Mouse (Mus musculus) urinary bladder, postnatal 4 days (tissue): Measurements from ENCODE around the gene Ggt7.
A peak's percentile ranks its signal among the peaks of the same experiment; 100 is the strongest.
"Not testable (repeated sequence)": the region's sequence is repeated elsewhere in the genome, so short reads cannot be mapped to it uniquely, and the experiment has no call there.

Experiments
- DNase-seq, 2 experiments: peaks; one replicate each; pipeline ENCODE4 v3.0.0; 2021 to 2022; ENCODE audit warnings: low spot score in 2 of 2

The Ggt7 gene

DNA sequence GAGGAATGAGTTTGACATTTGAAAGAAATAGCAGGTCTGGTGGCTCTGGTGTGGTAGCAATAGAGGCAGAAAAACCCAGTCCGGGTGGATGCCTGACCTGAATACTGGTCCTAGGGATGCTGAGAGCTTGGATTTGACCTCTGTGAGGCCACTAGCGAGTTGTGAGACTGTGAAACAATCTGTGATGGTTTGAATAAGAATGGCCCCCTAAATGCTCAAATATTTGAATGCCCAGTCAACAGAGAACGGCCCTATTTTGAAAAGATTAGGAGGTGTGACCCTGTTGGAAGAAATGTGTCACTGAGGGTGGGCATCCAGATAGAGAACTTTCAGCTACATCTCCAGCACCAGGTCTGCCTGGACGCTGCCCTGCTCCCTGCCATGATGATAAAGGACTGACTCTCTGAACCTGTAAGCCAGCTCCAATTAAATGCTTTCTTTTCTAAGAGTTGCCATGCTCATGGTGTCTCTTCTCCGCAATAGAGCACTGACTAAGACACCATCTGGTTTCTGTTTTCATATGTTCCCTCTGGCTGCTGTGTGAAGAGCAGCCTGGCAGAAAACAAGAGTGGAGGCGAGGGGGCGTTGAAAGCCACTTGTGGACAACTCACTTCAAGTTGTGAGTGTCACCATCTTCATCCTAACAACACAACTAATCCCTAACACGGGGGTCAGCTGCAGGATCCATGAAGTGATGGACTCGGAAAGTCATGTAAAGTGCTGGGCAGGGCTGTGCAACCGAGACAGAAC lies 10.1 kb downstream of the Ggt7 start:
- no peak for DNase-seq

DNA sequence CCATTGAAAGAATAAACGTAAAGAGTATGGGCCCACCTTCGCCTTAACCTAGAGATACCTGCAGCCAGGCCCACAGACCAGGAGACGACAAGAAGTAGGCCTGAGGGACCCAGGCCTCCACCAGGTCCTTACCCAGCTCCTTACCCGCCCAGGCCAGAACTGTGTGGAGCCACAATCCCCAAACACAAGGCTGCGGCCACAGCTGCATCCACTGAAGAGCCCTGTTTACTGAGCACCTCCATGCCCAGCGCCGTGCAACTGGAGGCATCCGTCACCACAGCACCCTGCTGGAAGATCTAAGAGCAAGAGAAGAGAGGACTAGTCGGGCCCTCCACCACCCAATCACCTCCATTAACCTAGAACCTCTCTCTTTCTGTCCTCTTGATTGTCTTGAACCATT lies 12.2 kb downstream of the Ggt7 start:
- no peak for DNase-seq

GRCm38 (mm10) chr2:155504440-155505355 lies 13.3 kb downstream of the Ggt7 start:
- no peak for DNase-seq

DNA sequence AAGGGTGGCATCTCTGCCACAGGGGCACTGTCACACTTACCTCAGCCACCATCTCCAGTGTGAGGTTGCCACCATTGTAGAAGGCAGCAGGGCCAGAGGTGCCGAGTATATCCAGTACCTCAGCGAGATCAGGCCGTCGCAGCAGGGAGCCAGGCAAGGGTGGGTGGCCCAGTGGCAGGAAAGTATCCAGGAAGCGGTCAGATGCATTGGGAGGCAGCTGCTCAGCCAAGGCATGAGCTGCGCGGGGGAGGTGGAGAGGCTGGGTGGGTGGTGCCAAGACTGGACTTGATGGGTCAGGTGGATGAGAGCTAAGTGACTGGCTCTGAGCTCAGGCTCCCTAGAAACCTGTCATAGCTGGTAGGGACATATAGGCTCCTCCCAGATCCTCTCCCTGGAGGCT lies 15.4 kb downstream of the Ggt7 start:
- DNase-seq = no peak

GRCm38 (mm10) chr2:155490998-155491397 lies 27.0 kb downstream of the Ggt7 start:
- DNase-seq = no peak

DNA sequence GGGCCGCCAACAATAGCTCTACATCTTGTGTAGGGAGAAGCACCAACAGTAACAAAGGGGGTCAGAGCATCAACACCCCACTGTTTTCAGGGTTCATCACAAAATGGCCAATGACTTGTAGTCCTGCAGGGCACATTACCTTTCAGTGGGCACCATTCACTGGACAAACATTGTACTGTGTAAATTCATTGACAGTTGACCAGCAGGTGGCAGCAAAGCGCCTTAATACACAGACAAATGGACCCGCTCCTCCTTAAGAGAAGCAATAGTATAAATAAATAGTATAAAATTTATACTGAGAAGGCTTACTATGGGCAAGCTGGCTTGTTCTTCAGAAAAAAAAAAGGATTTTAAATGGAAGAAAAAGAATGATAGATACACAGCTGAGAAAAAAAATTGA lies 36.0 kb downstream of the Ggt7 start:
- peak in 1 of 2 experiments; percentile 71 for DNase-seq

DNA sequence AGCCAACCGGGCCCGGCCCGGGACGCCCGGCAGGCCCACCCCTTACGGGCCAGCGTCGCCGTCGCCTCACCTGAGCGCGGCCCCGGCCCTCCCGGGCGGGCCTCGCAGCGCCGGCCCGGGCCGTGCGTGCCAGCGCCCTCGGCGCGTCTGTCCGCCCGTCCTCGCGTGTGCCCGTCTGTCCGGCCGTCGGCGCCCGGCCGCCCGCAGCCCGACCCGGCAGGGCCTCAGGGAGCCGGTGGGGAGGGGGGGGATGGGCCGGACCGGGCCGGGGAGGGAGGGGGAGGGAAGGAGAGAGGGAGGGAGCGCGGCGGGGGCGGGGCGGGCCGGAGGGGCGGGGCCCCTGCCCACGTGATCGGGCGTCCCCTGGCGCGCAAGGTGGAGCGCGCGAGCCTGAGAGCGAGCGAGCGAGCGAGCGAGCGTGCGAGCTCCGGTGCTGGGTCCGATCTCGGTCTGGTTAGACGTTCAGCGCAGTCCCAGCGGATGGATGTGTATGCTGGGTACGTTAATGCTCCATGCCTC lies 44.4 kb downstream of the Ggt7 start, which contains the start of gene Ncoa6:
Gene Ncoa6, minus strand, starts transcription at position 325 of the 519 bp plus-strand sequence.
- DNase-seq = peak; percentile 58 to 72

- DNase-seq = peak in 1 of 2 experiments; percentile 32
These were observed 45.1 kb downstream of the Ggt7 start for GRCm38 (mm10) chr2:155472671-155473569.

- no peak for DNase-seq
These were observed 51.2 kb downstream of the Ggt7 start for GRCm38 (mm10) chr2:155466861-155467260.

DNA sequence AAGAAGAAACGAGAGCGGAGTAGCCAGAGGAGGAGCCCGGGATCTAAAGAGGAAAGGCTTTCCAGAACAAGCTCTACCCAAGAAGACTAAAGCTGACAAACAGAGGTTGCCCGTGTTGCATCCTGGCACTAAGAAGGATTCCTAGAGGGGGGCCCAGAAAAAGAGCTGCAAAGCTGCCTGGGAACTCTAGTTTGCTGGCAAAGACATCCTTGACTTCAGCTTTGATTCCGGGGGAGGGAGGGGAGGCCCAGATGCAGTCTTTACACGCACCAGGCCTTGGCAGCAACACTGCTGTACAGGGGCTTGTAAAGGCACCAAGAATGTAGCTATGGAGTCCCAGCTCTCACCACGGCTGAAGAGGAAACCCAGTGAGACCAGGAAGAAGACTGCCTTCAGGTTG lies 64.4 kb downstream of the Ggt7 start:
- DNase-seq = no peak

- DNase-seq = no peak
These were observed 66.8 kb downstream of the Ggt7 start for GRCm38 (mm10) chr2:155451256-155451655.

GRCm38 (mm10) chr2:155447906-155448305 lies 70.1 kb downstream of the Ggt7 start:
- DNase-seq = not testable (repeated sequence)

- no peak for DNase-seq
These were observed 74.6 kb downstream of the Ggt7 start for GRCm38 (mm10) chr2:155443446-155443845.

DNA sequence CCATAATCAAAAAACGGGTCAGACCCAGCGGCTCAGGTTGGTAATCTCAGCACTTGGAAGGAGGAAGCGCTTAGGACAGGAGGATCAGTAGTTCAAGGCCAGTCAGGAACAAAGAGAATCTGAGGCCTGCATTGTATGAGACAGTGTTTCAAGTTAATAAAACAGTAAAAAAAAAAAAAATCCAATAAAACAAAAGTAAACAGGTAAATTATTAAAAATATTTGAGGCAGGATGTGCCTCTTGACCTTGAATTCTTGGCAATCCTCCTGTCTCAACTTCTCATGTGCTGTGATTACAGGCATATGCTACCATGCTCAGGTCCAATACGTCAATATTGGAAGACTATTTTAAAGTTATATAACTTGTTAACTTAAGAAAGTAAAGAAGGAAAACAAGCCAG lies 75.1 kb downstream of the Ggt7 start:
- no peak for DNase-seq
